Mouse (Mus musculus): ENCODE results near the gene Vta1. TPM values are rescaled to one million over a fixed set of nuclear protein-coding genes. Genes with fewer than 3 reads are reported as not detected.
A peak's percentile ranks its signal among the peaks of the same experiment; 100 is the strongest.

Gene Vta1
- 100 to 1,000 TPM in 2 of 3 experiments, 10 to 100 TPM in 1; 98.9 to 119 (median 106) TPM for polyA plus RNA-seq (2017; shearing (Covaris generic))

DNA sequence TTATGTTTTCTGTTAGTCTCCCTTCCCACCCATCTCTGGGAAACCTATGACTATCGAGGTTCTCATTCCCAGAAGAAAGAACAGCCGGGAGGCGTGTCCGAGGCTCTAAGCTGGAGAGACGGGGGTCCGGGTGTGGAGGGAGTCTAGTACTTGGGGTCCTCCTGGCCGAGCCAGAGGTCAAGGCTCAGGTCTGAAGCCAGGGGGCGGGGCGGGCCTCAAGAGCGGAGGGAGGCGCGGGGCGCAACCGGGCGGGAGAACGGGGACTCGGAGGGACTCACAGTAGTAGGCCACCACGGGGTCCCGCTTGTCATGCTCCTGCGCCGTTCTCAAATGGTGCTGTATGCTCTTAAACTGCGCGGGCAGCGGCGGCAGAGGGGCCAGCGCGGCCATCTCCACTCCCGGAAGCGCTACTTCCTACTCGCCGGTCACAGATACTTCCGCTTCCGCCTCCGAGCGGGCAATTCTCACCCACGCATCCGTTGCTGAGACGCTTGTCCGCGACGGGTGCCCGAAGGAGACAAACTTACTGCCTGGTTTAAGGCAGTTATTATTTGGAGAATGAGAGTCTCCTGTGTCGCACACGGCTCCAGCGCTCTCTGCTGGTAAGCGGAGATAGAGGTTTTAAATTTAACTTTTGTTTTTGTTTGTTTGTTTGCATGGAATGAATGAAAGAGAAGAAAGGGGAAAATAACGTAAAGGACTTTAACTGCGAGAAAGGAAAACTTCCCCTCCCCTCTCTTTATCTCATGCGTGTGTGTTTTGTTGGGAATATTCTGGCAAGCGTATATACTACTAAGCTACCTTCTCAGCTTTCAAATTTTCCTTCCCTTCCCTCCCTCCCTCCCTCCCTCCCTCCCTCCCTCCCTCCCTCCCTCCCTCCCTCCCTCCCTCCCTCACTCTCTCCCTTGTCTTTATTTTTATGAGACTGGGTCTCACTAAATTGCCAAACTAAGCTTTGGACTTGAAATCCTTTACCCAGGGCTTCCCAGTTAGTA lies at the start of gene Vta1, which contains the start of gene Nmbr:
Vta1 (minus strand) TSS at position 489 of the 995 bp plus-strand sequence.
Nmbr (plus strand) TSS at position 520 of the 995 bp plus-strand sequence.
- peak; percentile 94 for ATAC-seq

DNA sequence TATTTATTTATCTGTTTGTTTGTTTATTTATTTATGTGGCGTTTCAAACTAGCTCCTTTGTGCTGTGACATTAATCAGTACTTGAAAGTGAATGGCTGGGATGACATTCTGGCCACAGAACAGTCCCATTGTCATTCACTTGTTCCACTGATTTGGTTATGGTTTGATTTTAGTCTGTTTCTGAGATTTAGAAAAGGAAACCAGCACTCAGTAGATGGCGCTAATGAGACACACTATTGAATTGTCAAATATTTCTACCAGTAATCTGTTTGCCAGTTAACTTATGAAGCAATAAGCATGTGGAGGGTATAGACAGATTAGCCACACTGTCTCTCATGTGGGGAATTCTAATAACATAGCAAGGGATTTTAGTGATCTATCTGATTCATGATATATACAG lies 28.9 kb upstream of the Vta1 start:
- ATAC-seq: no peak

DNA sequence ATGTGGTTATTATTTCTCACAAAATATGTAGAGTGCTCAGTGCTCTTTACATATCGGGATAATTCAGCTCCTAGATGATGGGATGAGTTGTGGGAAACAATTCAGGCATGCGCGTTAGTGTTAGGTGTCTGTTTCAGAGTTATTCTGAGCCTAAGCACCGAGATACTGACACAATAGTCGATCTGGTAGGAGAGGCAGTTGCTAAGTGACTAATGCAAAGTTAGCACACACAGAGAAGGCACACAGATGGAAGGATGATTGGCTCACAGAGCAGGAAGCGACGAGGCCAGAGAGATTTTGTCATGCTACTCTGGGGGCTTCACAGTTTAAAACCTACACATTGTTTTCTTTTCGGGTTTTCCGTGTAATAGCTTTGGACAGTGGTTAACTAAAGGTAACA lies 20.3 kb upstream of the Vta1 start:
- ATAC-seq: no peak

GRCm38 (mm10) chr10:14718114-14718513 lies 12.8 kb upstream of the Vta1 start, which contains the start of gene Gje1:
Gene Gje1, minus strand, starts transcription at chr10:14718214.
- no peak for ATAC-seq

GRCm38 (mm10) chr10:14703830-14704420 lies 1.4 kb downstream of the Vta1 start:
- ATAC-seq: no peak

DNA sequence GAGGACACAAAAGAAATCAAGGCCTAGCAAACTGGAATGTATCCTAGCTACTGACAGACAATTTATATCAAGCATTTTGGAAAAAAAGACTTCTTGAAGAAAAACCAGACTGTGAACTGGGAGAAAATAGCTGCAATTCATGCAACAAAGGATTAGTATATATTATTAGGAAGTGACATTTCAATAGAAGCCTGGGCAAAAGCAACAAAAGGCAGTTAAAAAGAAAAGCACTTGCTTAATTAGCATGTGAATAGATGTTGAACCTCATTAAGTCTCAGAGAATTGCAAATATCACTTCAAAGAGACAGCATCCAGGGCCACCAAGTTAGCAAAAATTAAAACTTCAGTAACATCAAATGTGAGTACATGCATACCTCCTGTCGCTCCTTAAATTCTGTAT lies 2.1 kb downstream of the Vta1 start:
- no peak for ATAC-seq

DNA sequence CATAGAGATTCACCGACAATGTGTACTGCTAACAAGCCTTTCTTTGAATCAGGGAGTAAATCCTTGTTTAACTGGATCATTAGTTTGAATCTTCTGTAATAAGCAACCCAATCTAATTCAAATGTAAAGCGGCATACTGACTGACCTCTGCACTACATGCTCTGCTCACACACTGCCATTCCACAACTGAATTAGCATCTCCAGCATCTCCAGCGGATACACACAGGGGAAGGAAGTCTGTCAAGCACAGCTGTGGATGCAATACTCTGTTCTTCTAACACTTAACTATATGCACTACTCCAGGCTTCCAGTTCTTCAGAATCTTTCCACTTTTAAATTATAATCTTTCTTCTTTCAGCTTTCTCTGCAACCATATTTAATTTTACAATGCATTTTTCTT lies 15.0 kb downstream of the Vta1 start:
- ATAC-seq: no peak

- ATAC-seq: no peak
Observed at GRCm38 (mm10) chr10:14688785-14689442, 16.4 kb downstream of the Vta1 start.

- no peak for ATAC-seq
Observed at GRCm38 (mm10) chr10:14685663-14686062, 19.7 kb downstream of the Vta1 start.

- ATAC-seq: no peak
Observed at GRCm38 (mm10) chr10:14666147-14666546, 39.2 kb downstream of the Vta1 start.

GRCm38 (mm10) chr10:14660875-14661274 lies 44.5 kb downstream of the Vta1 start:
- ATAC-seq: no peak

- ATAC-seq: no peak
Observed at GRCm38 (mm10) chr10:14639635-14640034, 65.7 kb downstream of the Vta1 start.

DNA sequence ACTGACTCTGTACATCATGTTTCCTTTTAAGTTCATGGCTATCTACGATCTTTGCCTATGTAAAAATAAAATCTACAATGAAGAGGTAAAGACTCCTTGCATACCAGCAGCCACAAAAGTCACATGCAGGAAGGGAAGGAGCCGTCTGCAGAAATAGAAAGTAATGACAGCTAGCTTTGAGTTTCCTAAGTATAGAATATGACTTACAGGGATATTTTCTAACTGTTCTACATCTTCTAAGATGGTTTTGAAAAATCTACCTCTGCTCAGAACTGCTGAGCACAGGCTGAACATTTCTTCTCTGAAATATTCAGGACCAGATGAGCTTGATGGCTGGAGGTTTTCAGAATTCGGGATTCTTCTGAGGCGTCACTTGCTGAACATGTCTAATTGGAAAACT lies 66.3 kb downstream of the Vta1 start:
- no peak for ATAC-seq

- no peak for ATAC-seq
Observed at GRCm38 (mm10) chr10:14625706-14626105, 79.7 kb downstream of the Vta1 start.

- no peak for ATAC-seq
Observed at GRCm38 (mm10) chr10:14619156-14619555, 86.2 kb downstream of the Vta1 start.

DNA sequence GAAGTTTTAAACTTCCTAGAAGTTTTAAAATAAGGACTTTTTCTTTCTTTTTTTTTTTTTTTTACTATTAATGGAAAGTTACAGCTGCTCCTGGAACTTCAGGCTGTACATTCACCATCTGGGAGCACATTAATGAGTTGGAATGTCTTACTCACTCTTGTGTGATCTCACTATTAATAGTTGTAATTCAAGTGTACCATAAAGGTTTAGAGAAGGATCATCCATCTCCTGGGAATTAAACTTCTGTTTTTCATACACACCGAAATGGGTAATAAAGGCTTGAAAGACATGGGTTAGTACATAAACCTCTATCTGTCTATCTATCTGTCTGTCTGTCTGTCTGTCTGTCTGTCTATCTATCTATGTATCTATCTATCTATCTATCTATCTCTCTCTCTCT lies 87.1 kb downstream of the Vta1 start:
- no peak for ATAC-seq

- ATAC-seq: no peak
Observed at GRCm38 (mm10) chr10:14615441-14615840, 89.9 kb downstream of the Vta1 start.

DNA sequence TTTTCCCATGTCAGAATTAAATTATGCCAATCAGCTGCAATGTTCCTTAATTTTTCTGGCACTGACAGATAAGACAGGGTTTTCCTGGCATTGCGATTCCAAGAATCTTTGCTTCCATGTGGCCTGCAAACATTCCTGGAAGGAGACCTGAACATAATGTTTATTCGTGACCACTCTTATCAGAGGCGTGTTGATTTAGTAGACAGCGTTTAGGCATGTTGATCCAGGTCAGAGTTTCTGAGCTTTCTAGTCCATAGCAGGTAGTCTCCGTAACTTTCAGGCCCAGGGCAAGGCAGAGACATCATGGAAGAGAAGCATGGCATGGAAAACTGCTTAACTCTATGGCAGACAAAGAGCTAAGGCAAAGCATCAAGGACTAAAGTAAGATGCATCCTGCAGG lies 97.8 kb downstream of the Vta1 start:
- ATAC-seq: no peak

Other genes starting within 250 kb of the Vta1 start
- under 1 TPM in 1 of 3 experiments, not detected in 2; 0.19 TPM for gene Adgrg6, start 159.9 kb downstream of the Vta1 start, polyA plus RNA-seq (2017; shearing (Covaris generic))
- not detected for gene Nmbr, start within 50 bp of the Vta1 start, polyA plus RNA-seq (2017; shearing (Covaris generic))
- not detected for gene Gje1, start 12.7 kb upstream of the Vta1 start, polyA plus RNA-seq (2017; shearing (Covaris generic))